Mouse (Mus musculus): Measurements from ENCODE around the gene Gata5.

- TF ChIP-seq RAD21 (IDR thresholded peaks at IDR 0.05; ENCODE audit: low read depth, low read length) (peak; percentile 30), CTCF (conservative IDR thresholded peaks at IDR 0.05 in 1 of 2, IDR thresholded peaks at IDR 0.05 in 1 of 2; ENCODE audit: low read depth in 2 of 2, low read length in 2 of 2) (peak; percentile 41 to 75), POLR2A (IDR thresholded peaks at IDR 0.05; ENCODE audit: low read depth, low read length) (no peak), BHLHE40 (IDR thresholded peaks at IDR 0.05; ENCODE audit: low read depth, low read length) (peak; percentile 37; the same call in 1 of the 2 replicates), SMC3 (IDR thresholded peaks at IDR 0.05; ENCODE audit: low read depth, low read length) (peak; percentile 60), MEF2A (IDR thresholded peaks at IDR 0.05; ENCODE audit: borderline replicate concordance, low read depth, low read length) (no peak), E2F4 (IDR thresholded peaks at IDR 0.05; ENCODE audit: insufficient replicate concordance, low read depth, low read length) (no peak), NRF1 (IDR thresholded peaks at IDR 0.05; ENCODE audit: low read depth, low read length) (peak; percentile 70), ZC3H11A (IDR thresholded peaks at IDR 0.05; ENCODE audit: low read depth, low read length) (no peak)
Observed at GRCm38 (mm10) chr2:180353338-180353737, 18.8 kb upstream of the Gata5 start.
